Mouse (Mus musculus): ENCODE results near the gene Kif2c. TPM values are rescaled to one million over a fixed set of nuclear protein-coding genes. Genes with fewer than 3 reads are reported as not detected.

Gene Kif2c
- polyA plus RNA-seq, 1 experiment = 0.89 TPM

GRCm38 (mm10) chr4:117117931-117118330 is 64.5 kb downstream of the Kif2c start:
- no peak for DNase-seq (ENCODE audit: low spot score)

GRCm38 (mm10) chr4:117115592-117115991 is 66.8 kb downstream of the Kif2c start:
- DNase-seq (ENCODE audit: low spot score) = no peak

GRCm38 (mm10) chr4:117113237-117113636 is 69.2 kb downstream of the Kif2c start:
- no peak for DNase-seq (ENCODE audit: low spot score)

- no peak for DNase-seq (ENCODE audit: low spot score)
Measured at GRCm38 (mm10) chr4:117110985-117111384, 71.5 kb downstream of the Kif2c start.

- DNase-seq (ENCODE audit: low spot score) = no peak
Measured at GRCm38 (mm10) chr4:117110249-117110648, 72.2 kb downstream of the Kif2c start.

Other genes with a start within 250 kb of the Kif2c start
- gene Urod, start 188.2 kb downstream of the Kif2c start, polyA plus RNA-seq (2012; rRNA removed) = 71.3 and 75.4 TPM in 2 replicates
- gene Hectd3, start 187.3 kb downstream of the Kif2c start, polyA plus RNA-seq (2012; rRNA removed) = 27.9 and 30.0 TPM in 2 replicates
- 21.9 and 24.0 TPM in 2 replicates for gene Eif2b3, start 163.2 kb downstream of the Kif2c start, polyA plus RNA-seq (2012; rRNA removed)
- 2.2 and 3.3 TPM in 2 replicates for gene Ptch2, start 86.6 kb downstream of the Kif2c start, polyA plus RNA-seq (2012; rRNA removed)
- gene Btbd19, start 56.9 kb downstream of the Kif2c start, polyA plus RNA-seq (2012; rRNA removed) = 13.0 and 19.4 TPM in 2 replicates
- 0.35 and 0.58 TPM in 2 replicates for gene Tctex1d4, start 55.8 kb downstream of the Kif2c start, polyA plus RNA-seq (2012; rRNA removed)
- 12.6 and 15.5 TPM in 2 replicates for gene Plk3, start 48.7 kb downstream of the Kif2c start, polyA plus RNA-seq (2012; rRNA removed)
- gene Rps8, start 26.4 kb downstream of the Kif2c start, polyA plus RNA-seq (2012; rRNA removed) = 1,373 and 1,379 TPM in 2 replicates
- 12.4 and 14.0 TPM in 2 replicates for gene Tmem53, start 69.3 kb upstream of the Kif2c start, polyA plus RNA-seq (2012; rRNA removed)
- 0.19 and 0.24 TPM in 2 replicates for gene Armh1, start 69.5 kb upstream of the Kif2c start, polyA plus RNA-seq (2012; rRNA removed)